Mouse (Mus musculus): Measurements from ENCODE around the gene Atp1a4. TPM values are rescaled to one million over a fixed set of nuclear protein-coding genes. Genes with fewer than 3 reads are reported as not detected.

Gene Atp1a4
- total and polyA plus RNA-seq, 3 experiments = 0.05 TPM; not detected in 2

DNA sequence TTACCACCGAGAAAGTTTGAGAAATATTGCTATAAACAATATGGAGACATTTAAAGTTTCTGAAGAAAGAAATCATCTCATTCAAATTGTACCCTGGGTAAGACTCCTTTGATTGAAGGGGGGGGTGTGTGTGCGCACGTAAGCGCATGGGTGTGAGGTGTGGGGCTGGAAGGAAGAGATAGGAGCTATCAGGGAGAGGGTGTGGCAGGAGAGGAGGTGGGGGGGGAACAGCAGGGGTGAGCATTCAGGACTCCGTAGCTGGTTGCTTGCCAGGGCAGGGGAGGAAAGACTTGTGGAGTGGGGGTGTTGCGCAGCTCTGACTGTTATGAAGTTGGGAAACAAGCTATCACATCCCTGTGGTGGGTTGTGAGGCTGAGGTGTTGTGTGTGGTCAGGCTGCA is 46.2 kb upstream of the Atp1a4 start:
- no peaks in the 10 kb centered on the region for H3K9me3 ChIP-seq (replicated peaks)
- peaks cover 33% of the 10 kb centered on the region for H3K4me1 ChIP-seq (ENCODE audit: insufficient read depth, low read depth, low read length)
- H3K27me3 ChIP-seq (ENCODE audit: insufficient read depth, low read length) = peaks cover 23% of the 10 kb centered on the region
- TF ChIP-seq CTCF (IDR thresholded peaks at IDR 0.05; ENCODE audit: low read depth, low read length) = no peak
- no peak for TF ChIP-seq POLR2AphosphoS5 (IDR thresholded peaks at IDR 0.05; ENCODE audit: insufficient replicate concordance, low read depth, low read length)
- TF ChIP-seq GATA2 (IDR thresholded peaks at IDR 0.05; ENCODE audit: borderline replicate concordance, low read depth, low read length) = no peak
- TF ChIP-seq GATA1 (IDR thresholded peaks at IDR 0.05; ENCODE audit: borderline replicate concordance, low read length) = no peak
- no peak for TF ChIP-seq TAL1 (conservative IDR thresholded peaks at IDR 0.05; ENCODE audit: low read depth, low read length)
- peak; percentile 14 for DNase-seq (ENCODE audit: low spot score)
- 0 out of 2 replicates have a peak, but pooled peaks have one; percentile 41 for ATAC-seq (ENCODE audit: extremely low read depth, insufficient number of reproducible peaks, low FRiP score, poor library complexity, severe bottlenecking)
- H3K36me3 ChIP-seq (replicated peaks) = no peaks in the 10 kb centered on the region
- no peak overlapping the region; the same call in 1 of the 2 replicates for H3K4me3 ChIP-seq (ENCODE audit: low read depth, low read length)

DNA sequence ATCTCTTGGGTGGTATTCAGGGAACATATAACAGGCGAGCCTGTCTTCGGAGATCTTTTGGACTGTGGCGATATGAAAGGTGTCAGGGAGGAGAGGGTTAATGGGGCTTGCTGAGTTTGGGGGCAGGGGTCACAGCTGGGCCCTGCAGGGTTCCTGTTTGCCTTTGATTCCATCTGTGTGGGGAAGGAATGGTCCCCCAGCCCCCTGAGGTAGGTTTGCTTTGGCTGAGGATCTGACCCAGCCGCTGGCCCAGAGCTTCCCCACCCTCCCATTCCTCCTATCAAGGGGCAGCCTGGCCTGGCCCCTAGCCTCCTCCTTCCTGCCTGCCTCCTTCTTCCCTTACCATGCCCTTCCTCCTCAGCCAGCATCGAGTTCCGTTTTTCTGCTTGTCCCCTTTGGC is 44.6 kb upstream of the Atp1a4 start:
- no peak overlapping the region for H3K4me3 ChIP-seq (ENCODE audit: low read depth, low read length)
- H3K9me3 ChIP-seq (replicated peaks) = no peaks in the 10 kb centered on the region
- TF ChIP-seq TAL1 (conservative IDR thresholded peaks at IDR 0.05; ENCODE audit: low read depth, low read length) (no peak), GATA2 (IDR thresholded peaks at IDR 0.05; ENCODE audit: borderline replicate concordance, low read depth, low read length) (no peak), CTCF (IDR thresholded peaks at IDR 0.05; ENCODE audit: low read depth, low read length) (no peak), POLR2AphosphoS5 (IDR thresholded peaks at IDR 0.05; ENCODE audit: insufficient replicate concordance, low read depth, low read length) (no peak), GATA1 (IDR thresholded peaks at IDR 0.05; ENCODE audit: borderline replicate concordance, low read length) (no peak)
- no peak for ATAC-seq (ENCODE audit: extremely low read depth, insufficient number of reproducible peaks, low FRiP score, poor library complexity, severe bottlenecking)
- H3K36me3 ChIP-seq (replicated peaks) = no peaks in the 10 kb centered on the region
- peaks cover 28% of the 10 kb centered on the region for H3K4me1 ChIP-seq (ENCODE audit: insufficient read depth, low read depth, low read length)
- H3K27me3 ChIP-seq (ENCODE audit: insufficient read depth, low read length) = peaks cover 29% of the 10 kb centered on the region
- no peak for DNase-seq (ENCODE audit: low spot score)

DNA sequence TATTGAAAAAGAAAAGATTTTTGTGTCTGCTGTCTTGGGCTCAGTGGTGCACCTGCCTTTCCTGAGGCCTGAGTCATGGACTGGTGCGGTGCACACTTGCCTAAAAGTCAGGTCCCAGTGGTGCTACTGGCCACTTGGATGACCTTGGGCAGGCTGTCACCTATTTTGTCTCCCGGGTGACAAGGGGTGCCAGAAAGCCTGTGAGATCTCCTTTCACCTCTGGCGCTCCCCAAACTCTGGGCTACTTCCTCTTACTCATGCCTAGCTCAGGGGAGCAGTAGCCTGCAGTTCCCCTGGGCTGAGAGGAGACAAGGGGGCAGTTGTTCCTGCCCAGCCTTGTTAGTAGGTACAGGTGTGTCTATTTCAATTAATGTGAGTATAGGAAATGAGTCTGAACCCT is 44.1 kb upstream of the Atp1a4 start:
- Histone ChIP-seq H3K36me3 (replicated peaks) (no peaks in the 10 kb centered on the region), H3K4me3 (ENCODE audit: low read depth, low read length) (no peak overlapping the region), H3K27me3 (ENCODE audit: insufficient read depth, low read length) (peaks cover 34% of the 10 kb centered on the region), H3K4me1 (ENCODE audit: insufficient read depth, low read depth, low read length) (peaks cover 28% of the 10 kb centered on the region), H3K9me3 (replicated peaks) (no peaks in the 10 kb centered on the region)
- no peak for ATAC-seq (ENCODE audit: extremely low read depth, insufficient number of reproducible peaks, low FRiP score, poor library complexity, severe bottlenecking)
- TF ChIP-seq POLR2AphosphoS5 (IDR thresholded peaks at IDR 0.05; ENCODE audit: insufficient replicate concordance, low read depth, low read length) (no peak), CTCF (IDR thresholded peaks at IDR 0.05; ENCODE audit: low read depth, low read length) (no peak), TAL1 (conservative IDR thresholded peaks at IDR 0.05; ENCODE audit: low read depth, low read length) (no peak)
- DNase-seq (ENCODE audit: low spot score) = no peak

DNA sequence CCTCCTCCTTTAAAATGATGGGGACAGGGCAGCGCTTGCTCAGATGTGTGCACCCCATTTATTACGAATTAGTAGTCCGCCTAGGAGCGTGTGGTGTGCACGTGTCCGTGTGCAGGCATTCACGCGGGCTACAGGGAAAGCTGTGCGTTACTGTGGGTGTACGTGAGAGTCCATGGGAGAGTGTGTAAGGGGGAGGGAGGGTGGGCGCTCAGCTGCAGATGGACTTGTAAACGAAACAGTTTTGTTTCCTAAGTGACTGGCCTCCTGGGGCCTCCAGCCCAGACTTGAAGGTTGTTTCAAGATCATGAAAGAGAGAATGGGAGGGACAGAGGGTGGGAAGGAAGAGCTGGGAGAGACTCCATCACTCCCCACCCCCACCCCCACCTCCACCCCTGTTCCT is 43.0 kb upstream of the Atp1a4 start:
- H3K4me3 ChIP-seq (ENCODE audit: low read depth, low read length) = no peak overlapping the region
- TF ChIP-seq TAL1 (conservative IDR thresholded peaks at IDR 0.05; ENCODE audit: low read depth, low read length) (no peak), GATA1 (IDR thresholded peaks at IDR 0.05; ENCODE audit: borderline replicate concordance, low read length) (no peak), CTCF (IDR thresholded peaks at IDR 0.05; ENCODE audit: low read depth, low read length) (no peak), GATA2 (IDR thresholded peaks at IDR 0.05; ENCODE audit: borderline replicate concordance, low read depth, low read length) (no peak), POLR2AphosphoS5 (IDR thresholded peaks at IDR 0.05; ENCODE audit: insufficient replicate concordance, low read depth, low read length) (no peak)

DNA sequence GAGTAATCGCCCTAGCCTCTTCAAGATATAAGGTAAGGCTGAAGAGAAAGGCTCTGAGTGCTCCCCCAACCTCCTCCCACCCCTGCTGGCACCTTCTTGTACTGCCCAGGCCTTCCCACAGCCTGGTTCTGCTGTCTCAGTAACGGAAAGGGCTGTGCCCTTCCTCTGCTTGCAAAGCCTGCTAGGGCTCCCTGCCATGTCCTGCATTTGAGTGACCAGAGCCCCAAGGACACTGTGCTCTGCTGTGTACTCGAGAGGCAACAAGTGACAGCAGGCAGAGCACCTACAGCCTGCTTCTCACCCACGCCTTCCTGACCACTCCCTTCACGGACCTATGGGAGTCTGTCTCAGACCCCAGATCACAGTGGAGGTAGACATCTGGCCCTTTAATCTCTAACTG is 42.0 kb upstream of the Atp1a4 start:
- no peak for TF ChIP-seq CTCF (IDR thresholded peaks at IDR 0.05; ENCODE audit: low read depth, low read length)
- TF ChIP-seq GATA2 (IDR thresholded peaks at IDR 0.05; ENCODE audit: borderline replicate concordance, low read depth, low read length) = no peak
- no peak for TF ChIP-seq TAL1 (conservative IDR thresholded peaks at IDR 0.05; ENCODE audit: low read depth, low read length)
- TF ChIP-seq POLR2AphosphoS5 (IDR thresholded peaks at IDR 0.05; ENCODE audit: insufficient replicate concordance, low read depth, low read length) = no peak
- no peak for TF ChIP-seq GATA1 (IDR thresholded peaks at IDR 0.05; ENCODE audit: borderline replicate concordance, low read length)
- H3K36me3 ChIP-seq (replicated peaks) = no peaks in the 10 kb centered on the region
- no peak for ATAC-seq (ENCODE audit: extremely low read depth, insufficient number of reproducible peaks, low FRiP score, poor library complexity, severe bottlenecking)
- DNase-seq (ENCODE audit: low spot score) = no peak
- H3K27me3 ChIP-seq (ENCODE audit: insufficient read depth, low read length) = peaks cover 48% of the 10 kb centered on the region
- no peaks in the 10 kb centered on the region for H3K9me3 ChIP-seq (replicated peaks)
- H3K4me3 ChIP-seq (ENCODE audit: low read depth, low read length) = no peak overlapping the region
- peaks cover 18% of the 10 kb centered on the region for H3K4me1 ChIP-seq (ENCODE audit: insufficient read depth, low read depth, low read length)

More for the DNA sequence above, 43.0 kb upstream of the Atp1a4 start:
- DNase-seq (ENCODE audit: low spot score) = no peak
- Histone ChIP-seq H3K4me1 (ENCODE audit: insufficient read depth, low read depth, low read length) (peaks cover 26% of the 10 kb centered on the region), H3K27me3 (ENCODE audit: insufficient read depth, low read length) (peaks cover 43% of the 10 kb centered on the region), H3K9me3 (replicated peaks) (no peaks in the 10 kb centered on the region), H3K36me3 (replicated peaks) (no peaks in the 10 kb centered on the region)
- ATAC-seq (ENCODE audit: extremely low read depth, insufficient number of reproducible peaks, low FRiP score, poor library complexity, severe bottlenecking) = no peak

DNA sequence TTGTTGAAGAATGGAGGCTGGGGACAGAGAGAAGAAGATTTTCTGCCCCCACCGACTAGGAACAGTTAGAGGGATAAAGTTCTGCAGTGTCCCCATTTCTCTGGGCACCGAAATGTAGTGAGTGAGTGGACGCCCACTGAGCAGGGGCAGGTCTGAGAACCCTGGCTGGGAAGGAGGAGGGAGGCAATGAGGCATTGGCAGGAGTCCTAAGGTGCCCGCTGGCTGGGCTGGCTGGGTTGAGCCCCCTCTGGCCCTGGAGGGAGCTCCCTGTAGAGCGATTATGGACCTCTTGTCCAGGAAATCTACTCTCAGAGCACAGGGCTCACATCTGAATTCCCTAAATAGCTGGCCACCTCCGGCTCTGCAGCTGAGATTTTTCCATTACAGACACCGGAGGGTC is 41.3 kb upstream of the Atp1a4 start:
- Histone ChIP-seq H3K4me1 (ENCODE audit: insufficient read depth, low read depth, low read length) (peaks cover 14% of the 10 kb centered on the region), H3K9me3 (replicated peaks) (no peaks in the 10 kb centered on the region), H3K4me3 (ENCODE audit: low read depth, low read length) (no peak overlapping the region), H3K27me3 (ENCODE audit: insufficient read depth, low read length) (peaks cover 49% of the 10 kb centered on the region), H3K36me3 (replicated peaks) (no peaks in the 10 kb centered on the region)
- no peak for TF ChIP-seq CTCF (IDR thresholded peaks at IDR 0.05; ENCODE audit: low read depth, low read length)
- TF ChIP-seq GATA1 (IDR thresholded peaks at IDR 0.05; ENCODE audit: borderline replicate concordance, low read length) = no peak
- no peak for TF ChIP-seq TAL1 (conservative IDR thresholded peaks at IDR 0.05; ENCODE audit: low read depth, low read length)
- TF ChIP-seq POLR2AphosphoS5 (IDR thresholded peaks at IDR 0.05; ENCODE audit: insufficient replicate concordance, low read depth, low read length) = no peak
- no peak for TF ChIP-seq GATA2 (IDR thresholded peaks at IDR 0.05; ENCODE audit: borderline replicate concordance, low read depth, low read length)
- no peak for ATAC-seq (ENCODE audit: extremely low read depth, insufficient number of reproducible peaks, low FRiP score, poor library complexity, severe bottlenecking)
- DNase-seq (ENCODE audit: low spot score) = no peak
